Mouse (Mus musculus) kidney, postnatal 0 days (tissue): Measurements from ENCODE around the gene Rcc1l. TPM values are rescaled to one million over a fixed set of nuclear protein-coding genes. Genes with fewer than 3 reads are reported as not detected.

Experiments
- ATAC-seq: fragments of 200-750 bp; cut with Nextera tagmentation; replicated peaks from 2 replicates; pipeline ENCODE4 v1.8.0; 2017; ENCODE audit warnings: low read depth, moderate number of reproducible peaks, moderate TSS enrichment, moderate library complexity; ENCODE audit not compliant: low FRiP score
- DNase-seq: peaks from one replicate; pipeline ENCODE4 v3.0.0-alpha.2; 2016; ENCODE audit warnings: low spot score
- H3K27ac ChIP-seq: fragments of 300-500 bp; sonication (generic); 2 replicates; pipeline ENCODE4 v1.5.1; 2014; ENCODE audit warnings: mild to moderate bottlenecking
- H3K27me3 ChIP-seq: fragments of 300-500 bp; sonication (generic); 2 replicates; pipeline ENCODE4 v1.6.1; 2014; ENCODE audit warnings: low read length, mixed read lengths; ENCODE audit not compliant: insufficient read depth
- H3K36me3 ChIP-seq: fragments of 300-500 bp; sonication (generic); 2 replicates; pipeline ENCODE4 v1.6.1; 2014; ENCODE audit warnings: low read length, mixed read lengths; ENCODE audit not compliant: insufficient read depth
- H3K4me1 ChIP-seq: fragments of 300-500 bp; sonication (generic); replicated peaks from 2 replicates; pipeline ENCODE4 v1.6.1; 2014; ENCODE audit warnings: antibody characterized with exemption, low read length, mixed read lengths; ENCODE audit not compliant: insufficient read depth
- H3K4me2 ChIP-seq: fragments of 300-500 bp; sonication (generic); 2 replicates; pipeline ENCODE4 v1.6.1; 2014; ENCODE audit warnings: mild to moderate bottlenecking, low read length, moderate library complexity, mixed read lengths
- H3K4me3 ChIP-seq: fragments of 300-500 bp; sonication (generic); replicated peaks from 2 replicates; pipeline ENCODE4 v1.5.1; 2014; ENCODE audit warnings: low read depth, low read length
- H3K9ac ChIP-seq: fragments of 300-500 bp; sonication (generic); 2 replicates; pipeline ENCODE4 v1.6.1; 2014; ENCODE audit warnings: low read depth, low read length
- H3K9me3 ChIP-seq: fragments of 300-500 bp; sonication (generic); replicated peaks from 2 replicates; pipeline ENCODE4 v1.6.1; 2016; ENCODE audit warnings: low read length, inconsistent platforms, mixed read lengths
- CTCF ChIP-seq: IDR thresholded peaks from 2 replicates; pipeline ENCODE4 v1.5.1; 2016; ENCODE audit warnings: antibody characterized with exemption, low read depth, mild to moderate bottlenecking, moderate library complexity
- WGBS: fragments of 180-500 bp; shearing (Covaris S2); extraction: QIAGEN DNeasy Blood & Tissue Kit; methylation state at CpG from one replicate; pipeline ENCODE4 v1.1.7; 2014; 5-methylcytosine and 5-hydroxymethylcytosine counted together
- polyA plus RNA-seq: library from polyadenylated mRNA; unstranded; fragments of >200 nt; fragmentation: Nextera tagmentation; extraction: Ambion mirVana; gene quantifications from 2 replicates; pipeline ENCODE4 v1.2.1, GENCODE M21; 2015

The Rcc1l gene
- polyA plus RNA-seq: 32.1 and 33.4 TPM in 2 replicates

DNA sequence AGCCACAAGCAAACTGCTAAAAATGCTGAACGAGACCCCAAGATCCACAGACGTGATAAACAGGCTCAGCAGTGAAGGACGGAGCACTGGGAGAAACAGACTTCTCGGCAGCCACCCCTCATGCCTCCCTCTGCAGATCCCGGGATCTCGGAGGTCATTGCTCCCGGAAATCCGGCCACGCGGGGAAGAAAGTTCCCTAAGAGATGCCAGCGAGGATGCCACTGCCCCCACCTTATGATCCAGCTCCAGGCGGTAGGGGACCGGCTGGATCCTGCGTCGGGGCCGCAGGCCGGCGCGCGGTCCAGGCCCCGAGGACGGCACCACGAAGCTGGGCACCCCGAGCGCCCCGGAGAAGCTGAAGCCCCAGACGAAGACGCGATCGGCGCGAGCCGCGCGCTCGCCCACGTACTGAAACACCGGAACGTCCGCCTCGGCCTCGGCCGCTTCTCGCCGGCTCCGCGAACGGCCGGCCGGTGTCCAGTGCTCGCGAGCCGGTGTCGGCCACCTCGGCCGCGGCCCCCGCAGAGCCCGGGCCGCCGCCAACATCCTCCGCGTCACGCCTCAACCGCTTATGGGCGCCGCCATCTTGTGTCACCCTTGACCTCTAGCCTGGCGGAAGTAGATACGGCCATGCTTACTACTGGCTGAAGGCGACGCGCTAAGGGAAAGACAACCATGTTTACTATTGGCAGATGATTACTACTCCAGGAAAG lies at the start of gene Rcc1l:
Gene Rcc1l, minus strand, starts transcription at position 606 of the 713 bp plus-strand sequence.
- 0 out of 2 replicates have a peak, but pooled peaks cover 3% of the 10 kb centered on the region for H3K36me3 ChIP-seq
- no peak for TF ChIP-seq CTCF
- WGBS: under 1% methylated on average over 69 of the region's 72 CpGs
- peak within 1 kb of the TSS; percentile 90 for H3K27ac ChIP-seq
- H3K4me2 ChIP-seq: peak within 1 kb of the TSS; percentile 69
- no peaks in the 10 kb centered on the region for H3K9me3 ChIP-seq
- H3K4me3 ChIP-seq: peak within 1 kb of the TSS; percentile 85
- peak; percentile 98 for DNase-seq
- H3K9ac ChIP-seq: peak within 1 kb of the TSS; percentile 76
- ATAC-seq: peak; percentile 84
- H3K4me1 ChIP-seq: 0 out of 2 replicates have a peak, but pooled peaks cover 7% of the 10 kb centered on the region
- no peaks in the 10 kb centered on the region for H3K27me3 ChIP-seq

DNA sequence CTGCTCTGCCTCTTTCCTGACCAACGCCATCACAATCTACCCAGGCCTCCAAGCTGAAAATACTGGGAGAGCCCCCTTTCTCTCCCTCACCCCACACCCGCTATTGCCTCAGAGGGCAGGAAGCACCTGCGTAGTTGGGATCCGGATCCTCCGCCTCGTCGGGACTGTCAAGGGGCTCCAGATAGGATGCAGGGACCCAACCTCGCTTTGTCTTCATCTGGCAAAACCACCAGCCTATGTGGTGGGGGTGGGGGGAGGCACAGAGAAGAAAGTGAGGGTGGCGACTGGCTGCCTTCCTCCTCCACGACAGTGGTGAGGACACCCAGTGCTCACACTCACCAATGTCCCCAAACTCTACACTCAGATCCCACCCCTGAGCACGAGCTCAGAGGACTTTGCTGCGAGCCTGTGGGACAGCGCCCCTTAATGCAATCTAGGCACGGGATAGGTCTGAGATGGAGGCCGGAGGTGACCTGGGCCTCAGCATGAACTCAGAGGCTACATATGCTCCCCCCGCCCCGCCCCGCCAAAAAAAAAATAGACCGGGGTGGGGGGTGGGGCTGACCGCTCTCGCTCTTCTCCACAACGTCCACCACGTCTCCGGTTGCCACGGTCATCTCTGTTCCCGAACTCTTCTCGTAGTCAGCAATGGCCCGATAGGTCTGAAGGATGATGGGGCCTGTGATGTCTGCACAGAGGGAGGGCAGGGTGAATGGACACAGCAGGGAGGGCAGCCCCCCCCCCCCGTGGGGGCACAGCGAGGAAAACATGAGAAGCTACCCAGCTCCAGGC lies 48.7 kb upstream of the Rcc1l start:
- H3K4me2 ChIP-seq: no peak overlapping the region

DNA sequence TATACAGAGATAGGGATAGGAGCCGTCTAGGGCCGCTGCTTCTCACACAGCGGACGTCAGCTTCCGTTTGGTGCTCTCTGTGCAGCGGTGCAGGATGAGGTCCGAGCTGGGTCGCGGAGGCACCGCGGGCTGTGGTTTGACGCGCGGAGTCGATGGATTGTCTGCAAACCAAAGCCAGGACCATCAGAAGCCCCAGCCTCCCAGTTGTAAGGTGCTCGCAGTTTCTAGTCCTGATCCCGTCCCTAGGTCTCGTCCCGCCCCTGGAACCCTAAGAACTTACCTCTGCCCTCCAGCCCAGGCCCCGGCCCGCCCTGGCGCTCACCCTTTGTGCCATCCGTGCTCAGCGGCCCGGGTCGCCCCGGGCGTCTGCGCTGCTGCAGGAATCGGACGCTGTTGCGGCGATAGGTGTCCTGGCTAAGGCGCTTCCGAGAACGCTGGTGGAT lies 45.2 kb upstream of the Rcc1l start:
- peak overlapping the region; percentile 24 for H3K4me3 ChIP-seq
- no peak for ATAC-seq
- H3K4me2 ChIP-seq: peak overlapping the region; percentile 71
- H3K9ac ChIP-seq: peak overlapping the region; percentile 49; the same call in 1 of the 2 replicates
- WGBS: 2% methylated on average over 36 of the region's 36 CpGs
- peaks cover 3% of the 10 kb centered on the region; the same call in 1 of the 2 replicates for H3K4me1 ChIP-seq
- no peaks in the 10 kb centered on the region for H3K9me3 ChIP-seq
- H3K36me3 ChIP-seq: no peaks in the 10 kb centered on the region
- no peak for TF ChIP-seq CTCF
- H3K27me3 ChIP-seq: no peaks in the 10 kb centered on the region
- H3K27ac ChIP-seq: no peak overlapping the region
- DNase-seq: no peak

More for the DNA sequence above, 48.7 kb upstream of the Rcc1l start:
- no peak for TF ChIP-seq CTCF
- no peak overlapping the region for H3K4me3 ChIP-seq
- H3K36me3 ChIP-seq: no peaks in the 10 kb centered on the region
- no peak overlapping the region for H3K9ac ChIP-seq
- H3K27me3 ChIP-seq: no peaks in the 10 kb centered on the region
- DNase-seq (no peak), ATAC-seq (no peak)
- 71% methylated on average over 30 of the region's 30 CpGs for WGBS
- no peaks in the 10 kb centered on the region for H3K9me3 ChIP-seq
- peaks cover 3% of the 10 kb centered on the region; the same call in 1 of the 2 replicates for H3K4me1 ChIP-seq
- H3K27ac ChIP-seq: no peak overlapping the region

DNA sequence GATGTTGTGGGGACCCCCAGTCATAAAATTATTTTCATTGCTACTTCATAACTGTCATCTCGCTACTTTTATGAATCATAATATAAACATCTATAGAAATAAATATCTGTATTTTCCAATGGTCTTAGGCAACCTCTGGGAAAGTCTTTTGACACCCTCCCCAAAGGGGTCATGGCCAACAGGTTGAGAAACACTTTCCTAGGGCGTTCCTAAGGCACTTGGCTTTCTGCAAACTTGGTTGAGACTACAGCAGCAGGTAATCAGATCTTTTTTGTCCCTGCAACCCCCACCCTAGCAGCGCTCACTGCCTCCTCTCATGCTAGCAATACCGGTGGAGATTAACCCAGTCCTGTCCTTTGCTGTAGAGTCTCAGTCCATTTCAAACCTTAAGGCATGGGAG lies 44.7 kb upstream of the Rcc1l start:
- H3K4me3 ChIP-seq: peak overlapping the region; percentile 24
- no peaks in the 10 kb centered on the region for H3K27me3 ChIP-seq
- 36% methylated on average over 4 of the region's 4 CpGs for WGBS
- DNase-seq: no peak
- no peak for ATAC-seq
- no peak for TF ChIP-seq CTCF
- H3K9ac ChIP-seq: 0 out of 2 replicates have a peak overlapping the region, but pooled peaks have one; percentile 49
- H3K4me1 ChIP-seq: 0 out of 2 replicates have a peak, but pooled peaks cover 3% of the 10 kb centered on the region
- H3K4me2 ChIP-seq: peak overlapping the region; percentile 71
- no peak overlapping the region for H3K27ac ChIP-seq
- H3K9me3 ChIP-seq: no peaks in the 10 kb centered on the region
- H3K36me3 ChIP-seq: no peaks in the 10 kb centered on the region

DNA sequence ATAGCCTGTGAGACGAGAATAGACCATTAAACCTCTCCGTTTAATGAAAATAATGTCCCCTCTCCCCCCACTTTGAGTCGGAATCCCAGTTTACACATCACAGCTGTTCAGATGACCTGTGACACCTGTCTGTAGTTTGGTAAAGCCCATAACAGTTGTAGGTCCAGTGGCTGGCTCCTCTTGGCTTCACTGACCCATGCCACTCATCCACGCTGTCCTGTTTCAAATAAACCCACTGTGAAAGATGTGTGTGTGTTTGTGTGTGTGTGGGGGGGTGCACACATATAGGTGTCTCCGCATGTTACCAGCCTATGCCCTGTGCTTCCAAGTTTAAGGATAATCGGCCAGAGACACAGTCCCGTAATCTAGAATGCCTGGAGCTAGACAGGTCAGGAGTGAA lies 41.3 kb upstream of the Rcc1l start:
- DNase-seq: no peak
- no peaks in the 10 kb centered on the region for H3K27me3 ChIP-seq
- no peak overlapping the region for H3K27ac ChIP-seq
- 0 out of 2 replicates have a peak, but pooled peaks cover 3% of the 10 kb centered on the region for H3K4me1 ChIP-seq
- ATAC-seq: no peak
- no peaks in the 10 kb centered on the region for H3K36me3 ChIP-seq
- H3K4me3 ChIP-seq: no peak overlapping the region
- H3K9ac ChIP-seq: no peak overlapping the region
- TF ChIP-seq CTCF: no peak
- 65% methylated on average over 7 of the region's 7 CpGs for WGBS
- no peak overlapping the region for H3K4me2 ChIP-seq
- no peaks in the 10 kb centered on the region for H3K9me3 ChIP-seq
